ENCODE assay signal across 27 mouse cellular contexts in genomic region chr6:86864358-86864757, GRCm38 (mm10). TPM values are rescaled to one million over a fixed set of nuclear protein-coding genes. Genes with fewer than 3 reads are reported as not detected.
DNase-seq lines count a peak whose midpoint lies in the region; ATAC-seq and TF ChIP-seq lines count a peak whose summit lies in the region.
"Had no signal": no experiment of that assay in that cellular context is flagged by ENCODE, and none has a peak within 500 bp of the region (broad histone marks: within the 10 kb centered on the region; RNA-seq: fewer than 3 reads in every experiment).

No protein-coding gene starts in this region.

- no peaks in the 10 kb centered on the region for H3K27me3 ChIP-seq in heart, adult 2 months (ENCODE audit: control insufficient read depth, insufficient read depth, low read length)
- H3K27me3 ChIP-seq: forebrain, embryonic 13.5 days; heart, embryonic 15.5 days; hindbrain, embryonic 13.5 days had no signal

- H3K4me3 ChIP-seq in heart, adult 2 months = no peak overlapping the region
- no peak overlapping the region for H3K4me3 ChIP-seq in left cerebral cortex, adult 2 months
- H3K4me3 ChIP-seq: forebrain, embryonic 10.5 days; forebrain, embryonic 13.5 days; heart, embryonic 10.5 days; heart, embryonic 15.5 days; hindbrain, embryonic 10.5 days; hindbrain, embryonic 13.5 days had no signal

- TF ChIP-seq CTCF in heart, adult 2 months (IDR thresholded peaks at IDR 0.05) = 0 out of 2 replicates have a peak, but pooled peaks have one; percentile 14
- TF ChIP-seq CTCF in left cerebral cortex, adult 2 months (IDR thresholded peaks at IDR 0.05) = peak; percentile 1

- no peak for TF ChIP-seq POLR2A in heart, adult 2 months (IDR thresholded peaks at IDR 0.05; ENCODE audit: insufficient read depth, low read depth, low read length)

- no peak overlapping the region for H3K9ac ChIP-seq in heart, adult 2 months (ENCODE audit: low read depth, low read length)
- H3K9ac ChIP-seq: forebrain, embryonic 13.5 days; heart, embryonic 15.5 days; hindbrain, embryonic 13.5 days had no signal

- intact Hi-C loops in heart, adult 2 months (cut with DNase I) = no loop called here
- intact Hi-C loops in left cerebral cortex, adult 2 months (cut with DNase I) = no loop called here

- H3K36me3 ChIP-seq in heart, adult 2 months (ENCODE audit: control insufficient read depth, insufficient read depth, low read length) = peaks cover 14% of the 10 kb centered on the region

- no peak for TF ChIP-seq EP300 in heart, adult 2 months (IDR thresholded peaks at IDR 0.05; ENCODE audit: insufficient read depth, low read depth, low read length)

- peaks cover 8% of the 10 kb centered on the region for H3K4me1 ChIP-seq in heart, adult 2 months (ENCODE audit: control insufficient read depth, insufficient read depth, low read length)
- H3K4me1 ChIP-seq: forebrain, embryonic 10.5 days; forebrain, embryonic 13.5 days; hindbrain, embryonic 10.5 days had no signal

- no peak for DNase-seq in heart, adult 2 months
- DNase-seq in heart, adult 11 months = no peak
- no peak for DNase-seq in left cerebral cortex, adult 2 months (ENCODE audit: extremely low spot score in 1 of 2, low spot score in 2 of 2)
- DNase-seq in left cerebral cortex, adult 9 months (ENCODE audit: low spot score in 2 of 2) = no peak
- DNase-seq in kidney, adult 9 months = no peak
- DNase-seq in gastrocnemius, postnatal 25 days = no peak
- no peak for DNase-seq in lung, postnatal 36 days
- DNase-seq: adrenal gland, adult 2 months; adrenal gland, postnatal 14 days; cerebellum, adult 11-12 months; cerebellum, adult 8-10 months; cerebellum, postnatal 10 days; cerebellum, postnatal 36 days; gastrocnemius, postnatal 10 days; heart, adult 18-20 months; heart, postnatal 10 days; heart, postnatal 36 days had no signal

- H3K27ac ChIP-seq in heart, adult 2 months = no peak overlapping the region
- H3K27ac ChIP-seq in left cerebral cortex, adult 2 months = no peak overlapping the region
- H3K27ac ChIP-seq: forebrain, embryonic 10.5 days; forebrain, embryonic 13.5 days; heart, embryonic 10.5 days; heart, embryonic 15.5 days; hindbrain, embryonic 10.5 days; hindbrain, embryonic 13.5 days had no signal

- WGBS in heart, adult 2 months = 85% methylated on average over 3 of the region's 3 CpGs

- peak; percentile 84 for ATAC-seq in activated CD4-positive, CD25-positive, alpha-beta regulatory T cell, adult 4 months
- ATAC-seq: forebrain, embryonic 13.5 days; forebrain, embryonic 16.5 days; hindbrain, embryonic 16.5 days; intestine, postnatal 0 days had no signal

- peaks cover 14% of the 10 kb centered on the region for H3K79me2 ChIP-seq in heart, adult 2 months (replicated peaks; ENCODE audit: control insufficient read depth, insufficient read depth, low read length)

RNA-seq across cellular contexts. Expression of gene Aak1, which starts 15.0 kb away (rescaled TPM):
- total RNA-seq in heart, adult 2 months (2021) = 10 to 100 TPM; 81.6 to 85.5 TPM
- polyA plus RNA-seq in heart, adult 2 months (2012; rRNA removed) = 20.5 and 31.2 TPM in 2 replicates
- 100 to 1,000 TPM; 442 to 463 TPM for total RNA-seq in left cerebral cortex, adult 2 months (2021)
- polyA plus RNA-seq in activated CD4-positive, CD25-positive, alpha-beta regulatory T cell, adult 4 months (2017; shearing (Covaris generic)) = 10 to 100 TPM; 20.8 to 23.4 TPM
- 10 to 100 TPM; 33.1 to 33.3 TPM for total RNA-seq in gastrocnemius, postnatal 25 days (2021)

Comparison
In these comparisons a context has a peak if more than half of its experiments do, and no peak if none do; other contexts are left out.
1. RNA of gene Aak1, which starts 15.0 kb away (total RNA-seq): 442 to 463 TPM in left cerebral cortex, adult 2 months; 81.6 to 85.5 TPM in heart, adult 2 months and 33.1 to 33.3 TPM in gastrocnemius, postnatal 25 days; every median in the first group is over 4 times any median in the second.